Mouse (Mus musculus): ENCODE data around the gene Tgfa. TPM values are rescaled to one million over a fixed set of nuclear protein-coding genes. Genes with fewer than 3 reads are reported as not detected.

Tgfa gene
- polyA plus RNA-seq, 1 experiment from 2014 or later: 4.5 TPM

- 89% methylated on average over 3 of the region's 3 CpGs for WGBS
- Histone ChIP-seq H3K4me2 (ENCODE audit: low read length) (no peak overlapping the region), H3K4me3 (ENCODE audit: control insufficient read depth in 1 of 2, insufficient read depth in 1 of 2, low read depth in 1 of 2, low read length in 2 of 2) (no peak overlapping the region), H3K9me3 (ENCODE audit: control insufficient read depth, low read length) (no peaks in the 10 kb centered on the region), H3K9ac (ENCODE audit: low read length) (no peak overlapping the region), H3K36me3 (ENCODE audit: control insufficient read depth, insufficient read depth, low read length) (no peaks in the 10 kb centered on the region), H3K27me3 (ENCODE audit: control insufficient read depth, insufficient read depth, low read length) (no peaks in the 10 kb centered on the region), H3K4me1 (ENCODE audit: control insufficient read depth in 2 of 2, insufficient read depth in 2 of 2, low read length in 2 of 2) (no peaks in the 10 kb centered on the region), H3K27ac (replicated peaks in 1 of 2; ENCODE audit: control insufficient read depth in 1 of 2, insufficient read depth in 1 of 2, low read depth in 2 of 2, low read length in 2 of 2) (no peak overlapping the region)
- no peak for ATAC-seq (ENCODE audit: insufficient number of reproducible peaks, insufficient read depth, low FRiP score, low read depth)
These were observed 103.9 kb downstream of the Tgfa start for GRCm38 (mm10) chr6:86298961-86299360.

- H3K9ac ChIP-seq (ENCODE audit: low read length): no peak overlapping the region
- H3K4me3 ChIP-seq (ENCODE audit: control insufficient read depth in 1 of 2, insufficient read depth in 1 of 2, low read depth in 1 of 2, low read length in 2 of 2): no peak overlapping the region
- no peaks in the 10 kb centered on the region for H3K27me3 ChIP-seq (ENCODE audit: control insufficient read depth, insufficient read depth, low read length)
- WGBS: 72% methylated on average over 2 of the region's 2 CpGs
- no peak for ATAC-seq (ENCODE audit: insufficient number of reproducible peaks, insufficient read depth, low FRiP score, low read depth)
- no peaks in the 10 kb centered on the region for H3K9me3 ChIP-seq (ENCODE audit: control insufficient read depth, low read length)
- no peaks in the 10 kb centered on the region for H3K36me3 ChIP-seq (ENCODE audit: control insufficient read depth, insufficient read depth, low read length)
- H3K4me2 ChIP-seq (ENCODE audit: low read length): no peak overlapping the region
- no peaks in the 10 kb centered on the region for H3K4me1 ChIP-seq (ENCODE audit: control insufficient read depth in 2 of 2, insufficient read depth in 2 of 2, low read length in 2 of 2)
- no peak overlapping the region for H3K27ac ChIP-seq (replicated peaks in 1 of 2; ENCODE audit: control insufficient read depth in 1 of 2, insufficient read depth in 1 of 2, low read depth in 2 of 2, low read length in 2 of 2)
These were observed 104.4 kb downstream of the Tgfa start for GRCm38 (mm10) chr6:86299381-86299780.

- Histone ChIP-seq H3K9me3 (ENCODE audit: control insufficient read depth, low read length) (no peaks in the 10 kb centered on the region), H3K4me2 (ENCODE audit: low read length) (no peak overlapping the region), H3K9ac (ENCODE audit: low read length) (no peak overlapping the region), H3K4me1 (ENCODE audit: control insufficient read depth in 2 of 2, insufficient read depth in 2 of 2, low read length in 2 of 2) (no peaks in the 10 kb centered on the region), H3K4me3 (ENCODE audit: control insufficient read depth in 1 of 2, insufficient read depth in 1 of 2, low read depth in 1 of 2, low read length in 2 of 2) (no peak overlapping the region), H3K27me3 (ENCODE audit: control insufficient read depth, insufficient read depth, low read length) (no peaks in the 10 kb centered on the region), H3K36me3 (ENCODE audit: control insufficient read depth, insufficient read depth, low read length) (no peaks in the 10 kb centered on the region), H3K27ac (replicated peaks in 1 of 2; ENCODE audit: control insufficient read depth in 1 of 2, insufficient read depth in 1 of 2, low read depth in 2 of 2, low read length in 2 of 2) (no peak overlapping the region)
- ATAC-seq (ENCODE audit: insufficient number of reproducible peaks, insufficient read depth, low FRiP score, low read depth): no peak
- 66% methylated on average over 4 of the region's 4 CpGs for WGBS
These were observed 110.7 kb downstream of the Tgfa start for GRCm38 (mm10) chr6:86305680-86306079.

- Histone ChIP-seq H3K36me3 (ENCODE audit: control insufficient read depth, insufficient read depth, low read length) (no peaks in the 10 kb centered on the region), H3K27me3 (ENCODE audit: control insufficient read depth, insufficient read depth, low read length) (no peaks in the 10 kb centered on the region), H3K9ac (ENCODE audit: low read length) (no peak overlapping the region), H3K4me3 (ENCODE audit: control insufficient read depth in 1 of 2, insufficient read depth in 1 of 2, low read depth in 1 of 2, low read length in 2 of 2) (no peak overlapping the region), H3K27ac (replicated peaks in 1 of 2; ENCODE audit: control insufficient read depth in 1 of 2, insufficient read depth in 1 of 2, low read depth in 2 of 2, low read length in 2 of 2) (no peak overlapping the region), H3K9me3 (ENCODE audit: control insufficient read depth, low read length) (no peaks in the 10 kb centered on the region), H3K4me2 (ENCODE audit: low read length) (no peak overlapping the region), H3K4me1 (ENCODE audit: control insufficient read depth in 2 of 2, insufficient read depth in 2 of 2, low read length in 2 of 2) (peaks cover under 1 to 3% of the 10 kb centered on the region in 2 experiments; a peak in 3 of 4 replicates)
- 88% methylated on average over 1 of the region's 1 CpGs for WGBS
- no peak for ATAC-seq (ENCODE audit: insufficient number of reproducible peaks, insufficient read depth, low FRiP score, low read depth)
These were observed 119.0 kb downstream of the Tgfa start for GRCm38 (mm10) chr6:86314011-86314410.

GRCm38 (mm10) chr6:86317066-86317465, 122.0 kb downstream of the Tgfa start:
- WGBS: 39% methylated on average over 1 of the region's 1 CpGs
- no peak for ATAC-seq (ENCODE audit: insufficient number of reproducible peaks, insufficient read depth, low FRiP score, low read depth)
- H3K4me1 ChIP-seq (ENCODE audit: control insufficient read depth in 2 of 2, insufficient read depth in 2 of 2, low read length in 2 of 2): peaks cover 6% of the 10 kb centered on the region in 2 experiments; a peak in 3 of 4 replicates

GRCm38 (mm10) chr6:86318855-86319254, 123.8 kb downstream of the Tgfa start:
- no peaks in the 10 kb centered on the region for H3K27me3 ChIP-seq (ENCODE audit: control insufficient read depth, insufficient read depth, low read length)
- H3K36me3 ChIP-seq (ENCODE audit: control insufficient read depth, insufficient read depth, low read length): no peaks in the 10 kb centered on the region
- no peak for ATAC-seq (ENCODE audit: insufficient number of reproducible peaks, insufficient read depth, low FRiP score, low read depth)
- no peak overlapping the region for H3K4me2 ChIP-seq (ENCODE audit: low read length)
- H3K4me3 ChIP-seq (ENCODE audit: control insufficient read depth in 1 of 2, insufficient read depth in 1 of 2, low read depth in 1 of 2, low read length in 2 of 2): no peak overlapping the region
- H3K9me3 ChIP-seq (ENCODE audit: control insufficient read depth, low read length): no peaks in the 10 kb centered on the region
- 34% methylated on average over 4 of the region's 4 CpGs for WGBS
- no peak overlapping the region for H3K27ac ChIP-seq (replicated peaks in 1 of 2; ENCODE audit: control insufficient read depth in 1 of 2, insufficient read depth in 1 of 2, low read depth in 2 of 2, low read length in 2 of 2)
- H3K4me1 ChIP-seq (ENCODE audit: control insufficient read depth in 2 of 2, insufficient read depth in 2 of 2, low read length in 2 of 2): peaks cover 6% of the 10 kb centered on the region in 2 experiments; a peak in 3 of 4 replicates
- no peak overlapping the region for H3K9ac ChIP-seq (ENCODE audit: low read length)

More at GRCm38 (mm10) chr6:86317066-86317465, 122.0 kb downstream of the Tgfa start:
- no peaks in the 10 kb centered on the region for H3K9me3 ChIP-seq (ENCODE audit: control insufficient read depth, low read length)
- H3K4me3 ChIP-seq (ENCODE audit: control insufficient read depth in 1 of 2, insufficient read depth in 1 of 2, low read depth in 1 of 2, low read length in 2 of 2): no peak overlapping the region
- H3K27ac ChIP-seq (replicated peaks in 1 of 2; ENCODE audit: control insufficient read depth in 1 of 2, insufficient read depth in 1 of 2, low read depth in 2 of 2, low read length in 2 of 2): no peak overlapping the region
- no peaks in the 10 kb centered on the region for H3K36me3 ChIP-seq (ENCODE audit: control insufficient read depth, insufficient read depth, low read length)
- no peak overlapping the region for H3K9ac ChIP-seq (ENCODE audit: low read length)
- no peaks in the 10 kb centered on the region for H3K27me3 ChIP-seq (ENCODE audit: control insufficient read depth, insufficient read depth, low read length)
- no peak overlapping the region for H3K4me2 ChIP-seq (ENCODE audit: low read length)

GRCm38 (mm10) chr6:86322031-86322563, 127.1 kb downstream of the Tgfa start:
- Histone ChIP-seq H3K9me3 (ENCODE audit: control insufficient read depth, low read length) (no peaks in the 10 kb centered on the region), H3K36me3 (ENCODE audit: control insufficient read depth, insufficient read depth, low read length) (no peaks in the 10 kb centered on the region), H3K4me2 (ENCODE audit: low read length) (no peak overlapping the region), H3K9ac (ENCODE audit: low read length) (no peak overlapping the region), H3K27me3 (ENCODE audit: control insufficient read depth, insufficient read depth, low read length) (no peaks in the 10 kb centered on the region), H3K27ac (replicated peaks in 1 of 2; ENCODE audit: control insufficient read depth in 1 of 2, insufficient read depth in 1 of 2, low read depth in 2 of 2, low read length in 2 of 2) (no peak overlapping the region), H3K4me1 (ENCODE audit: control insufficient read depth in 2 of 2, insufficient read depth in 2 of 2, low read length in 2 of 2) (peaks cover 6% of the 10 kb centered on the region in 2 experiments; a peak in 3 of 4 replicates), H3K4me3 (ENCODE audit: control insufficient read depth in 1 of 2, insufficient read depth in 1 of 2, low read depth in 1 of 2, low read length in 2 of 2) (no peak overlapping the region)
- no peak for ATAC-seq (ENCODE audit: insufficient number of reproducible peaks, insufficient read depth, low FRiP score, low read depth)
- 83% methylated on average over 5 of the region's 5 CpGs for WGBS

- no peak for ATAC-seq (ENCODE audit: insufficient number of reproducible peaks, insufficient read depth, low FRiP score, low read depth)
- H3K4me2 ChIP-seq (ENCODE audit: low read length): no peak overlapping the region
- H3K4me3 ChIP-seq (ENCODE audit: control insufficient read depth in 1 of 2, insufficient read depth in 1 of 2, low read depth in 1 of 2, low read length in 2 of 2): no peak overlapping the region
- no peak overlapping the region for H3K27ac ChIP-seq (replicated peaks in 1 of 2; ENCODE audit: control insufficient read depth in 1 of 2, insufficient read depth in 1 of 2, low read depth in 2 of 2, low read length in 2 of 2)
- no peaks in the 10 kb centered on the region for H3K27me3 ChIP-seq (ENCODE audit: control insufficient read depth, insufficient read depth, low read length)
- H3K9me3 ChIP-seq (ENCODE audit: control insufficient read depth, low read length): no peaks in the 10 kb centered on the region
- WGBS: 92% methylated on average over 9 of the region's 9 CpGs
- no peaks in the 10 kb centered on the region for H3K36me3 ChIP-seq (ENCODE audit: control insufficient read depth, insufficient read depth, low read length)
- no peak overlapping the region for H3K9ac ChIP-seq (ENCODE audit: low read length)
- peaks cover 6% of the 10 kb centered on the region in 2 experiments; a peak in 3 of 4 replicates for H3K4me1 ChIP-seq (ENCODE audit: control insufficient read depth in 2 of 2, insufficient read depth in 2 of 2, low read length in 2 of 2)
These were observed 128.0 kb downstream of the Tgfa start for GRCm38 (mm10) chr6:86322991-86323390.
